8 mouse cellular contexts compared by ENCODE assay signal in genomic region chr1:90743941-90744386, GRCm38 (mm10).
DNase-seq lines count a peak whose midpoint lies in the region; ATAC-seq and TF ChIP-seq lines count a peak whose summit lies in the region.

No protein-coding gene starts in this region.

- TF ChIP-seq EP300 in liver, postnatal 0 days (IDR thresholded peaks at IDR 0.05; ENCODE audit: low read depth): no peak

- DNase-seq in liver: peak; percentile 56
- DNase-seq in liver, postnatal 0 days: no peak
- DNase-seq in forelimb bud, embryonic 11.5 days (ENCODE audit: low read depth, low spot score): peak; percentile 76
- peak; percentile 63 for DNase-seq in heart, postnatal 4 days
- peak; percentile 25 to 33 for DNase-seq in layer of hippocampus, adult 8-10 months (ENCODE audit: low spot score in 2 of 2)
- peak; percentile 75 for DNase-seq in lung, postnatal 36 days
- DNase-seq in right cerebral cortex, adult 2 months (ENCODE audit: low spot score in 2 of 2): peak; percentile 47 to 56
- DNase-seq in c-Kit-positive CD71-positive TER-119-positive erythroid progenitor cells, embryonic 14.5 days (ENCODE audit: low spot score): no peak

- H3K4me1 ChIP-seq in liver, postnatal 0 days (ENCODE audit: insufficient read depth): no peaks in the 10 kb centered on the region

- no peaks in the 10 kb centered on the region for H3K27me3 ChIP-seq in liver, postnatal 0 days (ENCODE audit: insufficient read depth, low read length)

- no peak overlapping the region for H3K9ac ChIP-seq in liver, postnatal 0 days (replicated peaks)

- ATAC-seq in liver, postnatal 0 days: no peak

- no peaks in the 10 kb centered on the region for H3K9me3 ChIP-seq in liver, postnatal 0 days (ENCODE audit: low read length)

- H3K36me3 ChIP-seq in liver, postnatal 0 days (replicated peaks; ENCODE audit: insufficient read depth, low read length): no peaks in the 10 kb centered on the region

- TF ChIP-seq CTCF in liver, postnatal 0 days (IDR thresholded peaks at IDR 0.05; ENCODE audit: low read depth): no peak

- H3K4me2 ChIP-seq in liver, postnatal 0 days (ENCODE audit: low read depth, low read length): no peak overlapping the region

- no peak overlapping the region for H3K4me3 ChIP-seq in liver, postnatal 0 days (ENCODE audit: low read depth, low read length)

- H3K27ac ChIP-seq in liver, postnatal 0 days (ENCODE audit: low read depth): no peak overlapping the region

- 19% methylated on average over 14 of the region's 14 CpGs for WGBS in liver, postnatal 0 days (ENCODE audit: insufficient replicate concordance)

Comparison
In these comparisons a context has a peak if more than half of its experiments do, and no peak if none do; other contexts are left out.
1. DNase-seq: peak in liver (single experiment), forelimb bud, embryonic 11.5 days (single experiment), heart, postnatal 4 days (single experiment), layer of hippocampus, adult 8-10 months (2 of 2), lung, postnatal 36 days (single experiment) and right cerebral cortex, adult 2 months (2 of 2); none in liver, postnatal 0 days (single experiment) and c-Kit-positive CD71-positive TER-119-positive erythroid progenitor cells, embryonic 14.5 days (single experiment).